Mouse (Mus musculus) midbrain, embryonic 14.5 days (tissue): ENCODE measurements at regions not wholly inside any gene's neighbourhood (a gene's known extent, or its start where the extent isn't known, plus 50 kb on each side); places are given as distances from the start of the nearest gene placed in this dataset.
A peak's percentile ranks its signal among the peaks of the same experiment; 100 is the strongest.

Experiments used
- ATAC-seq: fragments of 200-750 bp; cut with Nextera tagmentation; 2 replicates; pipeline ENCODE4 v1.8.0; 2017; ENCODE audit warnings: moderate number of reproducible peaks, moderate library complexity; ENCODE audit not compliant: low FRiP score, low TSS enrichment
- DNase-seq: peaks from one replicate; pipeline ENCODE4 v3.0.0-alpha.2; 2015
- H3K27ac ChIP-seq: fragments of 300-500 bp; sonication (generic); replicated peaks from 2 replicates; pipeline ENCODE4 v1.5.1; 2014; ENCODE audit warnings: mild to moderate bottlenecking, low read depth, low read length, moderate library complexity
- H3K27me3 ChIP-seq: fragments of 300-500 bp; sonication (generic); 2 replicates; pipeline ENCODE4 v1.6.1; 2014; ENCODE audit warnings: low read length, control low read depth, mixed read lengths; ENCODE audit not compliant: control insufficient read depth, insufficient read depth
- H3K36me3 ChIP-seq: fragments of 300-500 bp; sonication (generic); 2 replicates; pipeline ENCODE4 v1.6.1; 2014; ENCODE audit warnings: low read length, control low read depth; ENCODE audit not compliant: control insufficient read depth, insufficient read depth
- H3K4me1 ChIP-seq: fragments of 300-500 bp; sonication (generic); 2 replicates; pipeline ENCODE4 v1.6.1; 2014; ENCODE audit warnings: mild to moderate bottlenecking, antibody characterized with exemption, low read length, control low read depth; ENCODE audit not compliant: control insufficient read depth, insufficient read depth
- H3K4me2 ChIP-seq: fragments of 300-500 bp; sonication (generic); 2 replicates; pipeline ENCODE4 v1.6.1; 2014; ENCODE audit warnings: mild to moderate bottlenecking, low read length, moderate library complexity
- H3K4me3 ChIP-seq: fragments of 300-500 bp; sonication (generic); replicated peaks from 2 replicates; pipeline ENCODE4 v1.5.1; 2014; ENCODE audit warnings: low read depth, low read length
- H3K9ac ChIP-seq: fragments of 300-500 bp; sonication (generic); replicated peaks from 2 replicates; pipeline ENCODE4 v1.6.1; 2014; ENCODE audit warnings: mild to moderate bottlenecking, low read length, moderate library complexity
- H3K9me3 ChIP-seq: fragments of 300-500 bp; sonication (generic); 2 replicates; pipeline ENCODE4 v1.6.1; 2016; ENCODE audit warnings: low read length, control low read depth, mixed read lengths; ENCODE audit not compliant: control insufficient read depth
- WGBS: fragments of 180-500 bp; shearing (Covaris S2); extraction: QIAGEN DNeasy Blood & Tissue Kit; methylation state at CpG from one replicate; pipeline ENCODE4 v1.1.7; 2014; 5-methylcytosine and 5-hydroxymethylcytosine counted together

DNA sequence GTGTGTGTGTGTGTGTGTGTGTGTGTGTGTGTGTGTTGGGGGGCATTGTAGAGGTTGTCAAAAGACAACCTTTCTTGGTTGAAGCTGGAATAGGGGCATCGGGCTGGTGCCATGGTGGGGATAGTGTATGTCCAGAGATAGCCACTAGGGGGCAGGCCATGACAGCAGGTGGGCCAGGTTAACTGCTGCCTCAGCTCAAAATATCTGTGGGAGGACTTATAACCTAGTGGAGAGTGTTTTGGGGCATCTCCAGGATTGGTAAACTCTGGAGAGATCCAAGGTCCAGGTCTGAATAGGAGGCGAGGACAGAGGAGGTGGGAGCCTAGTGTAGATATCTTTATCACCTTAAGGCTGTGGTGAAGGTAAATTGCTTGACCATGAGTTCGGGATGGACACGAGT, 259.3 kb downstream of the Dhx35 start:
- Histone ChIP-seq H3K4me2 (no peak overlapping the region), H3K4me3 (no peak overlapping the region), H3K36me3 (no peaks in the 10 kb centered on the region), H3K4me1 (no peaks in the 10 kb centered on the region), H3K9ac (no peak overlapping the region), H3K27ac (no peak overlapping the region), H3K27me3 (no peaks in the 10 kb centered on the region), H3K9me3 (no peaks in the 10 kb centered on the region)
- ATAC-seq (no peak), DNase-seq (peak; percentile 82)
- 69% methylated on average over 4 of the region's 4 CpGs for WGBS

DNA sequence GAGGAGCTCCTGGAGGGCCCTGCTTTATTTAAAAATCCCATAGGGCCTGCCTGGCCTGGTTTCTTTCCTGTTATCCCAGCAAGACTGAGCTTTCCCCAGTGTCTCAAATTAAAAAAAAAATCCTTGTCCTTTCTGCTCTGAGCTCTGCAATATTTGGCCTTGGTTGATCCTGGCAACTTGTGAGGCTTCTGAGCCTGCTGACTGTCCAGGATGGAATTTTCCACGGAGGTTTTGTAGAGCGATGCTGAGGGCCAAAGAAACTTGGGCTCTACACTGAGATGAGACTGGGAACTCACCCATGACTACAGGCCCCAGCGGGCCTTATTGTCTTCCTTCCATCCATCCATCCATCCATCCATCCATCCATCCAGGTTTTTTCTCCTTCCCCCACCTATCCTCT, 259.8 kb downstream of the Dhx35 start:
- no peak overlapping the region for H3K9ac ChIP-seq
- H3K36me3 ChIP-seq: no peaks in the 10 kb centered on the region
- H3K9me3 ChIP-seq: no peaks in the 10 kb centered on the region
- WGBS: 94% methylated on average over 3 of the region's 3 CpGs
- ATAC-seq: no peak
- no peak overlapping the region for H3K27ac ChIP-seq
- no peaks in the 10 kb centered on the region for H3K4me1 ChIP-seq
- H3K4me3 ChIP-seq: no peak overlapping the region
- no peak for DNase-seq
- H3K27me3 ChIP-seq: no peaks in the 10 kb centered on the region
- no peak overlapping the region for H3K4me2 ChIP-seq

DNA sequence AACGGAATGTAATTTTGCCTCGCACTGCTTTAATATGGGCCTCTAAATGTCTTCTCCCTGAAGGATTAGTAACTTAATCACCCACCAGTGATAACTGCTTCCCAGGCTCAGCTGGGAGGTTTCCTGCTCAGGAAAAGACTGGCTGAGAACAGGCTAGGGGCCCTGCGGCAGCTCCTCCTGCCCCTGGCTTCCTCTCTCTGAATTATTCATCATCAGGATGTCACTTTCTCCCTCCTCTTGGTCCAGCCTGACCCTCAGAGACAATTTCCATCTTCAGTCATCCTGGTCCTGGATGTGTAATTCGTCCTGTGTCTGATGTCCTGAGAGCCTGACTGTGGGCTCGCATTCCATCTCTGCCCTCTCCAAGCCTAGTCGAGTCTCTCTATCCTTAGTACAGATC, 261.2 kb downstream of the Dhx35 start:
- DNase-seq (peak; percentile 38), ATAC-seq (no peak)
- H3K4me2 ChIP-seq: no peak overlapping the region
- no peak overlapping the region for H3K9ac ChIP-seq
- H3K27ac ChIP-seq: no peak overlapping the region
- no peaks in the 10 kb centered on the region for H3K27me3 ChIP-seq
- no peak overlapping the region for H3K4me3 ChIP-seq
- 55% methylated on average over 6 of the region's 6 CpGs for WGBS
- H3K9me3 ChIP-seq: no peaks in the 10 kb centered on the region
- H3K36me3 ChIP-seq: no peaks in the 10 kb centered on the region
- no peaks in the 10 kb centered on the region for H3K4me1 ChIP-seq

DNA sequence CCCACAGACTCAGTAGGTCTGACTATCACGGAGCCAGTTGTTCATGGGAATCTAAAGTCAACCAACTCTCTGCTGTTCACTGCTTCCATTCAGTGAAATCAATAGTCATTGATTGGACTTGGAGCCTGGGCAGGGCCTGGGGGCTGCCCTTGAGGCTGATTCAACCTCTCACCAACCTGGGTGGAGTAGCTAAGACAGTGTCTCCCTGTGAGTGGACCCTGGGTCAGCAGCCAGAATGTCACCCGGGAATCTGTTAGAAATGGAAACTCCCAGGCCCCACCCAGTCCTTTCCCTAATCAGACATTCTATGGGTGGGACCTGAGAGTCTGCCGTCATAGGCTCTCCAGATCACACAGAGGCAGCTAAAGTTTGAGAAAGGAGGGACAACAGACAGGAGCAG, 262.4 kb downstream of the Dhx35 start:
- Histone ChIP-seq H3K4me3 (no peak overlapping the region), H3K27me3 (no peaks in the 10 kb centered on the region), H3K27ac (no peak overlapping the region), H3K4me1 (no peaks in the 10 kb centered on the region), H3K4me2 (no peak overlapping the region), H3K9me3 (no peaks in the 10 kb centered on the region), H3K9ac (no peak overlapping the region), H3K36me3 (no peaks in the 10 kb centered on the region)
- no peak for DNase-seq
- no peak for ATAC-seq
- WGBS: 76% methylated on average over 3 of the region's 3 CpGs

DNA sequence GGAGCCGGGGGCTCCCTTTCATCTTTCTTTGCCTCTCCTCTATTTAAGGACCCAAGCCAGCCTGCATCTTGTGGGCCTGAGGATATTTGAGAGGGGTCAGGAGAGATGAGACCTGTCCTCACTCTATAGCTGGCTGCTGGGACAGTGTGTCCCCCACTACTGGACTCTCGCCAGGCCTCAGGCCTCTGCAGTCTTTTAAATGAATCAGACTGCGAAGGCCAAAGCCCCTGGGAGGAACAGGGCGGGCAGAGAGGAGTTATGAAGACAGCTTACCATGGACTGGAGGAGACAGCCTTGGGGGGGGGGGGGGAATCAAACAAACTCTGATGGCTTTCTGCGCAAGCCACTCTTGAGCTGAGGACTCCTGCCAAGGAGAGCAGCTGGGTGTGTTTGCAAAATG, 262.9 kb downstream of the Dhx35 start:
- Histone ChIP-seq H3K4me3 (no peak overlapping the region), H3K36me3 (no peaks in the 10 kb centered on the region), H3K27ac (no peak overlapping the region), H3K4me1 (no peaks in the 10 kb centered on the region), H3K9me3 (no peaks in the 10 kb centered on the region), H3K9ac (no peak overlapping the region), H3K27me3 (no peaks in the 10 kb centered on the region), H3K4me2 (no peak overlapping the region)
- WGBS: 72% methylated on average over 5 of the region's 5 CpGs
- DNase-seq (no peak), ATAC-seq (no peak)

DNA sequence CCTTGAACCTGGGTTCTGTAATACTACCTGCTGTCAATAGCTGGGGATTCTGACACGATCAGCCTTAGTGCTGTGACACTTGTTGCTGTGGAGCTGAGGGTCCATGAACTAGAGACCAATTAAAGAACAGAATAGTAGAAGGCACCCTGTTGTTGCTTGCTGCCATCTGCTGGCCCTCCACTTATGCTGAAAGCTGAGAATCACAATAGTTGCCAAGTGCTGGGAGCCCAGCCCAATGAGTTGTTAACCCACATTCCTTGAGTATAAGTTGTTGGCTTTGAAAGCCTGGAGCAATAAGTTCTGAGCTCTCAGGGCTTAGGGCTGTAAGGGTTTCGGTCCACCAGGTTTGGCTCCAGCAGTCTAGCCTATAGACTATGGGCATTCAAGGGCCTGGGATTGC, 267.7 kb downstream of the Dhx35 start:
- Histone ChIP-seq H3K4me1 (no peaks in the 10 kb centered on the region), H3K4me2 (no peak overlapping the region), H3K27ac (no peak overlapping the region), H3K36me3 (no peaks in the 10 kb centered on the region), H3K9me3 (no peaks in the 10 kb centered on the region), H3K27me3 (no peaks in the 10 kb centered on the region), H3K9ac (no peak overlapping the region), H3K4me3 (no peak overlapping the region)
- ATAC-seq (no peak), DNase-seq (no peak)
- WGBS: 88% methylated on average over 2 of the region's 2 CpGs

DNA sequence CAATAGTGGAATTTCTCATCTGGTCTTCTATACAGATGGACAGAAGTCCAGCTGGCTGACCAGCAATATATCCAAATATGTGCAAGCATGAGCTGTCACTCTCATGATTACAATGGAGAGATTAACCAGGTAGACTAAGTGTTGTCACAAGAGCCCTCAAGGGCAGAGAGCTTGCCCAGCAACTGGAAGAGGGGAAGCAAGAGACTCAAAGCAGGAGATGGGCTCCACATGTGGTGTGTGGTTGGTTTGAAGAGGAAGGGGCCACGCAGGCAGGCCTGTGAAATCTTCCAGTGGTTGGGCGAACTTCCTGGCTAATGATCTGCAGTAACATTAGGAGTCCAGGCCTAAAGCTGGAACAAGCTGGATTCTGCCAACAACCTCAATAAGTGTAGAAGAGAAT, 268.1 kb downstream of the Dhx35 start:
- no peak overlapping the region for H3K9ac ChIP-seq
- no peak overlapping the region for H3K4me3 ChIP-seq
- H3K27ac ChIP-seq: no peak overlapping the region
- 93% methylated on average over 2 of the region's 2 CpGs for WGBS
- no peak for ATAC-seq
- DNase-seq: no peak
- no peak overlapping the region for H3K4me2 ChIP-seq
- no peaks in the 10 kb centered on the region for H3K36me3 ChIP-seq
- H3K27me3 ChIP-seq: no peaks in the 10 kb centered on the region
- H3K4me1 ChIP-seq: no peaks in the 10 kb centered on the region
- no peaks in the 10 kb centered on the region for H3K9me3 ChIP-seq

DNA sequence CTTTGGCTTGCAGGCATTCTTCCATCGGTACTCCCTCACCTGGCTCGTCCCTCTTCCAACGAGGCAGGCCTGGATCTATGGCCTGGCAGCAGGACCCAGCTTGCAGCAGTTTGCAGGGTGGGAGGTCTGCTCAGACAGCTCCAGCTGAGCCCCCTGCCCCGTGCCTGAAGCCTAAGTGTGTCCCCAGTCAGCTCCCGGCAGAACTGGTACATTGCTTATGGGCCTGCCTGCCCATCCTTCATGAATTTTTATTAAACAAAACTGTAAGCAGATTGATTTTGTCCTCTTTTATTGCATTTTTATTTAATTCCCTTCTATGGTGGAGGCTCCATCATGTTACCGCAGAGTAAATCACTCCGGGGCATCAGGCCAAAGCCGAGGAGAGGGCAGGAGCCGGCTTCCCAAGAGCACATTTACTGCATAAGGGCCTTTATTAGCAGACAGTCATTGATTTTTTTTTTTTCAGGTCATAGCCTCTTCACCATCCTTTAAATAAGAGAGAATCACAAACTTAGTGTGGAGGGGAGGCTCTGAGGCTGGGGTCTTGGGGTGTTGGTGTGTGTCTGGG, 269.9 kb downstream of the Dhx35 start:
- H3K36me3 ChIP-seq: no peaks in the 10 kb centered on the region
- DNase-seq: no peak
- 57% methylated on average over 9 of the region's 9 CpGs for WGBS

DNA sequence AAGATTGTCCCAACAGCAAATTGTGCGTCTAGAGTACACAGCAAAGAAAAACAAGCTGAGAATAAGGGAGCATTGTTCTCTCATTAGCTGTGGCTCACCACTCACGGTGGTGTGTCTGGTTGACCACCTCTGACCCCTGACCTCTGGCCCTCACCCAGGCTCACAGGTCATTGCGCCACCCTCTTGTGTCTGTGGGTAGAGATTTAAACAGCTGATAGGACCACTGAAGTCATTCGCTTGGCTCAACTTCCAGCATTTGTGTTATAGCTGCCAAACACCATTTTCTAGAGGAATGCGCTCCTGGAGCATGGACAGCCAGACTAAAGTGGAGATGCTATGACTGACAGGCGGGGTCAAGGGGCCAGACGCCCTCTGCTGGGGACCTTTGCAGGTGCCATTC, 272.9 kb downstream of the Dhx35 start:
- Histone ChIP-seq H3K4me2 (no peak overlapping the region), H3K27ac (no peak overlapping the region), H3K9me3 (no peaks in the 10 kb centered on the region), H3K4me3 (no peak overlapping the region), H3K9ac (no peak overlapping the region), H3K36me3 (no peaks in the 10 kb centered on the region), H3K4me1 (no peaks in the 10 kb centered on the region), H3K27me3 (no peaks in the 10 kb centered on the region)
- WGBS: 61% methylated on average over 7 of the region's 7 CpGs
- ATAC-seq (no peak), DNase-seq (no peak)

More for the DNA sequence above, 269.9 kb downstream of the Dhx35 start:
- Histone ChIP-seq H3K4me3 (no peak overlapping the region), H3K9ac (no peak overlapping the region), H3K27ac (no peak overlapping the region), H3K4me2 (no peak overlapping the region), H3K9me3 (no peaks in the 10 kb centered on the region), H3K27me3 (no peaks in the 10 kb centered on the region), H3K4me1 (no peaks in the 10 kb centered on the region)
- no peak for ATAC-seq
